Mouse (Mus musculus) cortical plate, adult 2 months (tissue): Measurements from ENCODE around the gene Gpr37l1. TPM values are rescaled to one million over a fixed set of nuclear protein-coding genes. Genes with fewer than 3 reads are reported as not detected.
"Not testable (repeated sequence)": the region's sequence is repeated elsewhere in the genome, so short reads cannot be mapped to it uniquely, and the experiment has no call there.

Source experiments
- H3K27ac ChIP-seq: fragments of 200-500 bp; 2 replicates; pipeline ENCODE4 v1.5.1; 2012; ENCODE audit warnings: low read length, control low read depth, inconsistent platforms; ENCODE audit not compliant: insufficient read depth
- H3K4me1 ChIP-seq: fragments of 200-500 bp; 2 replicates; pipeline ENCODE4 v1.6.1; 2011; ENCODE audit warnings: low read length; ENCODE audit not compliant: control insufficient read depth, insufficient read depth
- H3K4me3 ChIP-seq: fragments of 200-500 bp; 2 replicates; pipeline ENCODE4 v1.5.1; 2011; ENCODE audit warnings: mild to moderate bottlenecking, low read length, control low read depth; ENCODE audit not compliant: insufficient read depth
- CTCF ChIP-seq: fragments of 200-500 bp; IDR thresholded peaks from 2 replicates; pipeline ENCODE4 v1.5.1; 2011; ENCODE audit warnings: mild to moderate bottlenecking, control low read depth, low read length; ENCODE audit not compliant: insufficient read depth; ENCODE audit errors: extremely low read depth
- POLR2A ChIP-seq: fragments of 200-500 bp; IDR thresholded peaks from 2 replicates; pipeline ENCODE4 v1.6.1; 2011; ENCODE audit warnings: mild to moderate bottlenecking, low read length, control low read depth; ENCODE audit not compliant: insufficient read depth; ENCODE audit errors: extremely low read depth
- polyA plus RNA-seq: library from polyadenylated mRNA; depleted of rRNA; stranded (reverse); fragments of >200 nt; gene quantifications from 2 replicates; pipeline ENCODE4 v1.2.3, GENCODE M21; 2012

Gene Gpr37l1
- polyA plus RNA-seq, 1 experiment: 331 TPM

GRCm38 (mm10) chr1:135198412-135198811, 30.9 kb upstream of the Gpr37l1 start:
- TF ChIP-seq CTCF: no peak
- TF ChIP-seq POLR2A: no peak
- no peak overlapping the region for H3K27ac ChIP-seq
- no peaks in the 10 kb centered on the region for H3K4me1 ChIP-seq
- no peak overlapping the region for H3K4me3 ChIP-seq

- Histone ChIP-seq H3K4me3 (no peak overlapping the region), H3K4me1 (no peaks in the 10 kb centered on the region), H3K27ac (no peak overlapping the region)
- no peak for TF ChIP-seq POLR2A
- no peak for TF ChIP-seq CTCF
These were observed 28.5 kb upstream of the Gpr37l1 start for GRCm38 (mm10) chr1:135195907-135196440.

DNA sequence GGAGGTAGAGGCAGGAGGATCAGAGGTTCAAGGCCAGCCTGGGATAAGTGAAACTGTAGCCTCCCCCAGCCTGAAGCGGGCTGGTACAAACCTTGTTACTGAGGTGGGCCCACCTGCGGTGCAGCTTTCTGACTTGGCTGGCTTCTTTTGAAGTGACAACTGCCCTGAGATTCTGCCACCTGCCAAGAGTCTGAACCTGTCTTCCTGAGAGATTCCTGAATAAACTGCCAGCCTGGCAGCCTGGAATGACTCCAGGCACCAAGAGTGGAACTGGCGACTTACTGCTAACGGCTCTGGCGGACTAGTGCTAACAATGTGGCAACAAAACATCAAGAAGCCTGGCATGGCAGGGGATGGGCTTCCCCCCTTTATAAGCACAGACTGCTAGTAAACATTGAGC, 26.9 kb upstream of the Gpr37l1 start:
- H3K4me3 ChIP-seq, H3K27ac ChIP-seq, H3K4me1 ChIP-seq: not testable (repeated sequence)

DNA sequence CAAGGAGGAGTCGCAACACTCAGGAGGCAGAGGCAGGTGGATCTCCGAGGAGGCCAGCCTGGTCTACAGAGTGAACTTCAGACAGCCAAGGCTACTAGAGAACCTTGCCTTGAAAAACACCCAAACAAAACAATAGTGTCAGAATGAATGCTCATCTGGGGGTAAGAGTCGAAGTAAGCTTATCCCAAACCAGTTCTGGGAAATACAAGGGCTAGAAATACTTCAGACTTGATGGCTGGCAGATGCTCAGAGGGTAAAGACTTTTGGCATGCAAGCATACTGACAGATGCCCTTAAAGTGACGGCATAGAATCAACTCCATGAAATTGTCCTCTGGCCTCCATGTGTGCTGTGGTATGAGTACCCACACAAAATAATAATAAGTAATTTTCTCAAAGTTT, 21.7 kb upstream of the Gpr37l1 start:
- Histone ChIP-seq H3K4me3 (no peak overlapping the region), H3K27ac (no peak overlapping the region), H3K4me1 (no peaks in the 10 kb centered on the region)
- no peak for TF ChIP-seq CTCF
- TF ChIP-seq POLR2A: no peak

GRCm38 (mm10) chr1:135188197-135188596, 20.7 kb upstream of the Gpr37l1 start:
- TF ChIP-seq POLR2A (no peak), CTCF (no peak)
- no peak overlapping the region for H3K4me3 ChIP-seq
- no peak overlapping the region for H3K27ac ChIP-seq
- H3K4me1 ChIP-seq: no peaks in the 10 kb centered on the region

DNA sequence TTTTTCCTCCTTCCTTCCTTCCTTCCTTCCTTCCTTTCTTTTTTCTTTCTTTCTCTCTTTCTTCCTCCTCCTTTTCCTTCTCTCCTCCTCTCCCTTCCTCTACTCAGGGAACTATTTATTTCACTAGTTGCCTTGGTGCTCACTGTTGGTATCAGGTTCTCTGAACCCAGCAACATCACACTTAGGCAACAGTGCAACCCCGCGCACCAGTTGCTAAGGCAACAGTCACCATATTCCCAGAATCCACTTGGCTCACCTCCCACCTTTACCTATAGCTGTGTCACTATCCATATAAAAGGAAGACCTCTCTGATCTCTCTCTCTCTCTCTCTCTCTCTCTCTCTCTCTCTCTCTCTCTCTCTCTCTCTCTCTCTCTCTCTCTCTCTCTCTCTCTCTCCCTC, 19.5 kb upstream of the Gpr37l1 start:
- not testable (repeated sequence) for H3K4me1 ChIP-seq, H3K4me3 ChIP-seq, H3K27ac ChIP-seq

- Histone ChIP-seq H3K27ac (no peak overlapping the region), H3K4me3 (no peak overlapping the region), H3K4me1 (no peaks in the 10 kb centered on the region)
- TF ChIP-seq CTCF (no peak), POLR2A (no peak)
These were observed 18.9 kb upstream of the Gpr37l1 start for GRCm38 (mm10) chr1:135186427-135186826.

DNA sequence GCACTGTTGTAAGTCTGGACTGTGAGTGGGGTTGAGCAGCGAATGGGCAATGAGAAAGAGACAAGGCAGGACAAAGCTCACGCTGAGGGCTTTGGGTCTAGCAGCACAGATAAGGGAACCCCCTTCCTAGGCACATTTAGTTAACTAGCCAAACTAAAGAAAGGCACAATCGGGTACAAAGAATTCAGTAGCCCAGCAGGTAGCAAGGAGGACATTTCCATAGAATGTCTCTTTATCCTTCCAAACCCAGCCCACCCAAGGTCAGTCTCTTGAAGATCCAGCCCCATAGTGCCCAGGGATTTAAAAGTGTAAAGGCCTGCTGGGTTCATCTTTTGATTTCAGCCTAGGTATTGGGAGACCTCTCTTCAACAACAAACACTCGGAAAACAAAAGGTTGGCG, 18.5 kb upstream of the Gpr37l1 start:
- H3K4me1 ChIP-seq: no peaks in the 10 kb centered on the region
- H3K27ac ChIP-seq: no peak overlapping the region
- no peak overlapping the region for H3K4me3 ChIP-seq
- no peak for TF ChIP-seq POLR2A

- TF ChIP-seq POLR2A (no peak), CTCF (no peak)
- H3K4me3 ChIP-seq: no peak overlapping the region
- H3K4me1 ChIP-seq: no peaks in the 10 kb centered on the region
These were observed 16.6 kb upstream of the Gpr37l1 start for GRCm38 (mm10) chr1:135183941-135184570.

DNA sequence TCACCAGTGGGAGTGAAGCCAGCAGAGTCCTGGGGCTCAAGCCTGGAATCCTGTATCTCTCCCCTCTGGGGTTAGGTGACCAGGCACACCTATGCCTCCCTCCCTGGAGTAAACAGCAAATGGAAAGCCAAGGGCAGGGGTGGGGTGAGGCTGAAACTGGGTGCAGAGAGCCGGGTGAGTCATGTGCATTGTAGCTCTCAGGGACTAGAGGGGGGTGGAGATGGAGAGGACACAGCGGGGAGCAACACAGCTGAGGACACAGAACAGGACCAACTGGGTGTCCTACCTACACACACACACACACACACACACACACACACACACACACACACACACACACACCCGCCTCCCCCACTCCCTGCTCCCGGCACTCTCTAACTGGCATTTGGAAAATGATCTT, 16.0 kb upstream of the Gpr37l1 start:
- Histone ChIP-seq H3K27ac (no peak overlapping the region), H3K4me1 (no peaks in the 10 kb centered on the region), H3K4me3 (no peak overlapping the region)
- TF ChIP-seq POLR2A (no peak), CTCF (no peak)

More at GRCm38 (mm10) chr1:135183941-135184570, 16.6 kb upstream of the Gpr37l1 start:
- no peak overlapping the region for H3K27ac ChIP-seq

DNA sequence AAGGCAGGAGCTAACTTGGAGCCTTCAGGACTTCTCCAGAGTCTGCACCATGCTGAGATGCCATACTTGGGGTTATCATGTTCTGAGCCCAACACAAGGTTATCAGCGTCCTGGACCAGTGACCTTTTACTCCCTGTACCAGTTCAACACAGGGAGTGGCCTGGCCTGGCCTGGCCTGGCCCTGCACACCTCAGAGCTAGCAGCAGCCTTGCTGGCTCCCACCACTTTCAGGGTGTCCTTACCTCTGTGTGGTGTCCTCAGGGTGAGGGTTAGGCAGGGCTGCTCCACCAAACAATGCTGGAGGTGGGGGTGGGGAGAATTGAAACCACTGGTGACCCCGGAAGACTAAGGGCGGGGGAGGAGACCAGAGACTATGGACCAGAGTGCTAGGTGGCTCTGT, 15.5 kb upstream of the Gpr37l1 start:
- no peaks in the 10 kb centered on the region for H3K4me1 ChIP-seq

More for the DNA sequence above, 15.5 kb upstream of the Gpr37l1 start:
- Histone ChIP-seq H3K4me3 (no peak overlapping the region), H3K27ac (no peak overlapping the region)
- no peak for TF ChIP-seq CTCF
- TF ChIP-seq POLR2A: no peak
